Mouse (Mus musculus) G1E (cell line): ENCODE data around the gene Fgfr2.

Experiments used
- CTCF ChIP-seq: IDR thresholded peaks from 2 replicates; pipeline ENCODE4 v1.5.1; 2012; ENCODE audit warnings: low read depth, low read length, inconsistent platforms, mixed read lengths
- GATA1 ChIP-seq: IDR thresholded peaks from 2 replicates; pipeline ENCODE4 v1.6.1; 2012; ENCODE audit warnings: borderline replicate concordance, low read length, inconsistent platforms, mixed read lengths

GRCm38 (mm10) chr7:130786708-130787107 is 2336.4 kb downstream of the Fgfr2 start:
- TF ChIP-seq CTCF (no peak), GATA1 (no peak)
